Mouse (Mus musculus): ENCODE measurements around the gene Ncbp2.

Ncbp2 gene

DNA sequence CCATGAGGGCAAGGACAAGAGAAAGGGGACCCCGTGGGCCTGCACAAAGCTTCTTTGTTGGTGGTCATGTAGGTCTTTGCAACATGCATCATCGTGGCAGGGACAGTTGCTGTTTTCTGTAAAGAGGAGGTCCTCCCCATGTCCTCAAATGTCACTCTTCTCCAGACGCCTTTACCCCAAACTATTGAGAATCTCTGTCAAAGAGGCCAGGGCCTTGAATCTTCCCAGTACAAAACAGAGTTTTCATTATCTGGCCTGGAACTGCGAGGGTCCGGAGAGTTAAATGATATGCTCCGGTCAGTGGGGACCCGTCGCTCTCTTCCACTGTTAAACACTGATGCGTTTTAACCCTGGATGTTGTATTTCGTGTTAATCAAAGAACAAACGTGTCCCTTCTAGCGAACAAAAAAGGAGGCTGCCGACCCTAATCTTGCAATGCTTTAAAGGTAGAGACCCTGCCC, 13.7 kb upstream of the Ncbp2 start:
- DNase-seq (ENCODE audit: low read depth, low spot score): no peak

DNA sequence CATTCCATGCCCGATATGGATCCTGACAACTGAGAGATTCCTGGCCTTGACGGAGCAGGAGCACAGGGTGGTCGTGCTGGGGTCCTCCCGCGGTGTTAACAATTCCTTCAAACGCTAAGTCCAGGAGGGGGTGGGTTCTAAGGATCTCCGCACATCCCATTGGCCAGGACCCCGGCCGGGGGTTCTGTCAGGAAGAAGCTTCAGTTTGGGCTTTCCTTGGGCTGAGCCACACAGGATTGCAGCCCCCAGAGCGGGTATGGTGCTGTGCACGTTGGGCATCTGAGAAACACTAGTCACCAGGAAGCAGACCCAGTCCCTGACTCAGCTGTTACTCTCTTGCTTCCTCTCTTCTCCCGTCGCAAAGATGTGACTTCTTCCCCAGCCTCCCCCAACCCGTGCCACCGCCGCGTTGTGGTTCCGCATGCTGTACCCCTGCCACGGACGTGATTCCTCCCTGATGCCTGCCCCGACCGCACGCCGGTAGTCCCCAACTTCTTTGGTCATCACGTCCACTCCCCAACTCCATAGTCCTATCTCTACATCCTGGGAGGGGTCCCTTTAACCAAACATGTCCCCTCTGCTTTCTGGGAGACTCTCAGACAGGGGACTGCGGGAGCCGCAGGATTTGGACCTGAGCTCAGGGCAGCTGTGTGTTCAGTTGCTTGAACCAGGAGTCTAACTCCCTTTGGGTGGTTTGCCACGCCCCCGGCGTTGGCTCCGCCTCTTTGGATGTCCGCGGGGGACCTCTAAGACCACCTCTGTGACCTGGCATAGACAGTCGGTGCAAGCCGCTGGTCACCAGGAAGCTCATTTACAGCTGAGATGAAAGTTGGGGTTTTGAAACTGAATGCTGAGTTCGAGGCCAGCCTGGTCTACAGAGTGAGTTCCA, 13.0 kb upstream of the Ncbp2 start:
- DNase-seq (ENCODE audit: low read depth, low spot score): no peak

DNA sequence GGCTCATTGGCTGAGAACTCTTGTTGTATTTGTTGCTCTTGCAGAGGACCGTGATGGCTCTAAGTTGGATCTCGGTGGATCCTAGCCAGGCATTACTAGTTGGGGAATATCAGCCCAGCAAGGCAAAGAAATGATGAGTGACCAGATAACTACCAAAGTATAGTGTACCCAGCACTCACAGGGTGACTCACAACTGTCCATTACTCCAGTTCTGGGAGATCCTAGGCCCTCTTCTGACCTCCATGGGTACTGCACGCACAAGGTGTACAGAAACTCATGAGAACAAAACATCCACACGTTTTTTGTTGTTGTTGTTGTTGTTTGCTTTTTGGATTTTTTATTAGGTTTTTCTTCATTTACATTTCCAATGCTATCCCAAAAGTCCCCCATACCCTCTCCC, 11.7 kb upstream of the Ncbp2 start:
- DNase-seq (ENCODE audit: low read depth, low spot score): peak; percentile 54

DNA sequence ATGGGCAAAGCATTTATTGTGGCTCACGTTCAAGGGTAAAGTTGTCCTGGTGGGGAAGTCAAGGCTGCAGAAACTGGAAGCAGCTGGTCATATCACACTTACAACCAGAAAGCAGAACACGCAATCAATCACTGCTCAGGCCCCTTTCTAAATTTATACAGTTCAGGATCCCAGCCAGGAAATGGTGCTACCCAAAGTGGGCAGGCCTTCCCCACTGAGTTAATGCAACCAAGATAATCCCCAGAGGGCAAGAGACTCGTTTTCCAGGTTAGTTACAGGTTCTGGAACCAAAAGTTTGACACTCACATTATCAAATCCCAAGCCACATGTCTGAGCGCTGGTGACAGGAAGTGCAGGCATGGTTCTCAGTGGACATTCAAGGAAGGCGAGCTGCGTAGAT, 9.5 kb upstream of the Ncbp2 start:
- DNase-seq (ENCODE audit: low read depth, low spot score): no peak

DNA sequence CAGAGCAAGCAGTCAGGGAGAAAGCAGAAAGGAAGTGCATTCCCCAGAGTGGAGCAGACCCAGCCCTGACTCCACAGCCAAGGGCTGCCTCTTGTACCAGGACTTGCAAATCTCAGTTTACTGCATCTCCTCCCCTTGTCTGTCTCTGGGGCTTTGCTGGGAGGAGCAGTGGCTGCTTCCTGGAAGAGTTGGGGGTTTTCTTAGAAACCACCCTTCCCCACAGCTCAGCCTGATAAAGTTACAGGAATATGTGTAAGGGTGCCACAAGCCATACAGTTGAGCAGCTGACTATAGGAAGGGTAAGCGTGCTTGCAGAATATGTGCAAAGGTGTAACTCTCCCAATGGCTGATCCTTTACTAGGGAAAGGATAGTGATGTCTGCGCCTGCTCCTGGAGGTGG, 7.7 kb upstream of the Ncbp2 start:
- DNase-seq (ENCODE audit: low read depth, low spot score): no peak

DNA sequence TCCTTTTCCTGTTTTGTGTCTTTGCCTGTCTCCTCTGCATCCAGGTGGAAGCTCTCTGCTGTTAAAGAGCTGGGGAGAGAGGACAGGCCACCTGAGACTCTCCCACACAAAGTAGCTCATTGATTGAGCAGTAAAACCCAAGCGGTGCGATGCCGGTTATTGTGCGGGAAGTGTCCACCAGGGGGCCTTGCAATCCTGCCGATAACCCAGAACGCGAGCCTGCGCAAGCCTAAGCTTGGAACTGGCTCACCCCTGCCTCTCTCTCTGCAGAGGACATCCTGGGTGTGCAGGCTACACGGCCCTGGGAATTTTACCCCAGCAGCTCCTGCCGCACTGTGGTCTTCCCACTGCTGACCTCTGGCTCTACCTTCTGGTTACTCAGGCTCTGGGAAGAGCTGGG, 4.3 kb upstream of the Ncbp2 start:
- DNase-seq (ENCODE audit: low read depth, low spot score): peak; percentile 90

DNA sequence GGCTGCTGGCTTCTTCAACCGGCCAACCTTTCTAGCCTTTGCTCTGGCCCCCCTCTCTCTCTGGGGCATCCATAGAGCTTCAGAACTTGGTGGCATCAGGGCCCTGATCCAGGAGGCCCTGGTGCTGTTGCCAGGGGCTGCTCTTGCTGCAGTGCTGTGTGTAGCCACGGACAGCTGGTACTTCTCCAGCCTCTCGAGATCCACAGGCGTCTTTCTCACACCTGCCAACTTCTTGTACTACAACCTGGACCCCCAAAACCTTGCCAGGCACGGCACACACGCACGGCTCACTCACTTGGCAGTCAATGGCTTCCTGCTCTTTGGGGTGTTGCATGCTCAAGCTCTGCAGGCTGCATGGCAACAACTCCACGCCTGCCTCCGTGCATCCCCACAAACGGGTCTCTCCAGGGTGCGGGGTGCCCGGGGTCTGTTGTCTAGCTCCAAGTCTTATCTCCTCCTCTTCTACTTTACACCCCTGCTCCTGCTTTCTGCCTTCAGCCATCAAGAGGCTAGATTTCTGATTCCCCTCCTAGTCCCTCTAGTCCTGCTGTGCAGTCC, 3.5 kb upstream of the Ncbp2 start:
- no peak for DNase-seq (ENCODE audit: low read depth, low spot score)

DNA sequence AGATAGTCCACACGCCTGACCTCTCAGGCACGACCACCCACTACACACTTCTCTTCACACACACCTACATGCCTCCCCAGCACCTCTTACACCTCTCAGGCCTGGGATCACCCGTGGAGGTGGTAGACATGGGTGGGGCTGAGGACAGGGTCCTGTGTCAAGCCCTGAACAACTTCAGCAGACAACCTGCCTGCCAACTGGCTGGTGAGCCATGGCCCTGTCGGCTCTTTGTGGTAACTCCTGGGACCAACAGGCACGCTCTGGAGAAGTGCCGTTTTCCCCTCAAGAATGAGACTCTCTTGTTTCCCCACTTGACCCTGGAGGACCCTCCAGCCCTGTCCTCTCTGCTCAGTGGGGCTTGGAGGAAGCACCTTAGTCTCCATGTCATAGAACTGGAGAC, 2.9 kb upstream of the Ncbp2 start:
- DNase-seq (ENCODE audit: low read depth, low spot score): no peak

DNA sequence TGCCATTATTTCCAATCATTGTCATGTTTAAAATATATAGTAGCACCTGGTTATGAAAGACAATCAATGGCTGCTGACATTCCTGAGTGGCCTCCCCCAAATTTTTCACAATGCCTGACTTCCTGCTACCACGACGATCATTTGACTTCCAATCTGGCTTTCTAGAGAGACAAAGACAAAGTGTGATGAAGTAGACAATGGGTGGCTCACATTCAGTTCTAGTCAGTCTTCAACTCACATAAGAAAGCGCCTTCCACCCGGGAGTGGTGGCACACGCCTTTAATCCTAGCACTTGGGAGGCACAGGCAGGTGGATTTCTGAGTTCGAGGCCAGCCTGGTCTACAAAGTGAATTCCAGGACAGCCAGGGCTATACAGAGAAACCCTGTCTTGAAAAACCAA, 2.3 kb upstream of the Ncbp2 start:
- peak; percentile 56 for DNase-seq (ENCODE audit: low read depth, low spot score)

DNA sequence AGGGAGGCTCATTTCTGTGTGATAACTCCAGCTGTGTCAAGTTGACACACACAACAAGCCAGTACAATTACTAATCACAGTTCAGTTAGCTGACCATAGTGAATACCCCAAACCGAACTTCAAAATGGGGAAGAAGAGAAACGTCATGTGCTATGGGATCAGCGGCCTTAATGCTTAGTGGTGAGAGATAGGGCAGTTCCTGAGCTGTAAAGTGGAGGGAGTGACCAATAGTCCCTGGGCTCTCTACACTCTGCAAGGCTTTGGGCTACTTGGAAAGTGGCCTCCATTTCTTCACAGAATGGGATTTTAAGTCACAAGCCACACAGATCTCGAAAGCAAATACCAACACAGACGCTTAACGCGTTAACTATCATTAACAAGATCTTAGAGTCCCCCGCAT, 980 bp upstream of the Ncbp2 start:
- DNase-seq (ENCODE audit: low read depth, low spot score): no peak

DNA sequence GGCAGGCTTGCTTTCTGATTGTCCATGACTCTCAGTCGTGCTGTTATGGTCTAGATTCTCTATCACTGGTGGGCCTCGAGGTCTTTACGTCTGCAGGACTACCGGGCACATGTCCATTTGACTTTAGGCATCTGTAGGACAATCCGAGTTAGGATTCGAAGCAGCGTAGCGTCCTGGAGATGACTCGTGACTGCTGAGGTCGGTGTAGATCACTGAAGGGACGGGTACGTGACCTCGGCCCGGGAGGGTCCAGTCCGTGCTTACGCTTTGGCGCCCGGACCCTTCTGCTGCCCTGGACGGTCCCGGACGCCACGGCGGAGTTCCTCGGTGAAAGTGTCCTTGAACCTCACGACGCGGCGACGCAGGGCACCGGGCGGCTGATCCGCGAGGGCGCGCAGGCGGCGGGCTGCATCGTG, 404 bp upstream of the Ncbp2 start:
- no peak for DNase-seq (ENCODE audit: low read depth, low spot score)

DNA sequence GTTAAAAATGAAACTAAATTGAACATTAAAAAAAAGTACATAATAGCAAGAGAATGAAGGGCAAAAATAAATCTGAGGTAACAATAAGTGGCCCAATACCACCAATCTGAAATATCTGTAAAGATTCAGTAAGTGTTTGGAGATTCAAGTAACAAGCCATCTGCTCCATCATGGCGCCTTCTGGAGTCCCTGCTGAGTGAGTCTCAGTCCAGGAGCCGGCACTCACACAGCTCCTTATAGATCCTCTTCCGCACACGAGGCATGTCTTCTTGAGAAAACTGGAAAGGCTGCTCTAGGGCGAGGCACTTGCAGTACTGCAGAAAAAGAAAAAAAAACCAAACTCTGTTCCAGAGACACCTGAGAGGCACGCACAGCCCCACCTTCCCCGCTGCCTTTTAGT, 14.9 kb downstream of the Ncbp2 start:
- DNase-seq (ENCODE audit: low read depth, low spot score): no peak

DNA sequence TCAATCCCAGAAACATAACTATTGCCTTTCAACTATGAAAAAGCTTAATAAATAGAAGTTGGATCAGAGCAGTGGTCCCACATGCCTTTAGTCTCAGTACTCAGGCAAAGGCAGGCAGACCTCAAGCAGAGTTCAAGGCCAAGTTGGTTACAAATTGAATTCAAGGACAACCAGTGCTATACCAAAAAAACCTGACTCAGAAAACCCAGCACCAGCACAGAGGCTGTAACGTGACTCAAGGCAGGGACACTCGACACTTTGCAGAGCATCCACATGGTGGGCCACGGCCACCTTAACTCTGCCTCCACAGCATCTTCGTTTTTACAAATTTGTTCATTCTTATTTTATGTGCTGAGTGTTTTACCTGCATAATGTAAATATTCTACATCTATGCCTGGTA, 26.9 kb downstream of the Ncbp2 start:
- no peak for DNase-seq (ENCODE audit: low read depth, low spot score)

DNA sequence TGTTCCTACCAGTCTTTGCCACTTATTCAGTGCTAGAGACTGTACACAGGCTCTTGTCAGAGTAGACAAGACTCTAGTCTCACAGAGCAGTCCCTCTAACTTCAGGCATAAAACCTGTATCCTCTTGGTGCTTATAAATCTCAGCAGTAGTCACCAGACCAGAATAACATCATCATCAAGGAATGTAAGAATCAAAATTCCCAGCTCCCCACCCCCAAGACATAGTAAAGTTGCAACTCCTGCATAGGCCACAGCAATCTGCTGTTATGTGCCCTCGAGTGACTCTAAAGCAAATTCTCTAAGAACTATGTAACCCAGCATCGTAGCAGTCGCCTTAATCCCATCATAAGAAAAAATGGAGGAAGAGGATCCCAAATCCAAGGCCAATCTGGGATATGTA, 31.2 kb downstream of the Ncbp2 start:
- no peak for DNase-seq (ENCODE audit: low read depth, low spot score)

DNA sequence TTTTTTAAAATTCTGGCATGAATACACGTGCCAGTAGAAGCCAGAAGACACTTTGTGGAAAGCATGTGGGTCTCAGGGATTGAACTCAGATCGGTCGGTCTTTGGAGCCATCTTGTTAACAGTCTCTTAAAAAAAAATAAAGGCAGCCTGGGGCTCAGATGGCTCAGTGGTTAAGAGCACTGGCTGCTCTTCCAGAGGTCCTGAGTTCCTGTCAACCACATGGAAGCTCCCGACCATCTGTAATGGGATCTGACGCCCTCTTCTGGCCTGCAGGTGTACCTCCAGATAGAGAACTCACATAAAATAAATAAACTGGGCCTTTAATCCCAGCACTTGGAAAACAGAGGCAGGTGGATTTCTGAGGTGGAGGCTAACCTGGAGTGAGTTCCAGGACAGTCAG, 32.6 kb downstream of the Ncbp2 start:
- DNase-seq (ENCODE audit: low read depth, low spot score): peak; percentile 88

DNA sequence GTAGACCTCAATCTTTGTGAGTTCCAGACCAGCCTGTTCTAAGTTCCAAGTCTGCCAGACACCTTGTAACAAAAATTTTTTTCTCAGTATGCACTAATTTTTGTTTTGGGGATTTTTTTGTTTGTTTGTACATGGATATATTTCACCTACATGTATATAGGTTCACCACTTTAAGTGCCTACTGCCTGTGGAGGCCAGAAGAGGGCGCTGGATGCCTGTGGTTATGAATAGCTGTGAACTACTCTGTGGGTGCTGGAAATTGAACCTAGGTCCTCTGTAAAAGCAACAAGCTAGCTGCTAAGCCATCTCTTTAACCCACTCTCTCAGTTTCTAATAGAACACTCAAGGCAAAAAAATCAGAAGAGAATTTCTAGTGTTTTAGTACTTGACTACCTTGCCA, 43.7 kb downstream of the Ncbp2 start:
- peak; percentile 70 for DNase-seq (ENCODE audit: low read depth, low spot score)

DNA sequence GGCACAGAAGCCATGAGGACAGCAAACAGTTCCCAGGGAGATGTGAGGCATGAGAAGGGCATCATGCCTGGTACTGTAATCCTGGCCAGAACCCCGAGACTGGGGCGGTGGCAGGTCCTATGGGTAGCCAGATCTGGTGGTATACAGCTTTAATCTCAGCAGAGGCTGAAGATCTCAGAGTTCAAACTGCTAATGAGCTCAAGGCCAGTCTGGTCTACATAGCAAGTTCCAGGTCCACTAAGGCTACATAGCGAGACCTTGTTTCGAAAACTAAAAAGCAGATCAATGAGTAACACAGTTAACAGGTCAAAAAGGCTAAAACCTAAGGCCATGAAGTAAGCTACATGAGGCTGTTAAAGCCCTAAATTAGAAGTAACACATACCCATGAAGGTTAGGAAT, 44.9 kb downstream of the Ncbp2 start:
- no peak for DNase-seq (ENCODE audit: low read depth, low spot score)

DNA sequence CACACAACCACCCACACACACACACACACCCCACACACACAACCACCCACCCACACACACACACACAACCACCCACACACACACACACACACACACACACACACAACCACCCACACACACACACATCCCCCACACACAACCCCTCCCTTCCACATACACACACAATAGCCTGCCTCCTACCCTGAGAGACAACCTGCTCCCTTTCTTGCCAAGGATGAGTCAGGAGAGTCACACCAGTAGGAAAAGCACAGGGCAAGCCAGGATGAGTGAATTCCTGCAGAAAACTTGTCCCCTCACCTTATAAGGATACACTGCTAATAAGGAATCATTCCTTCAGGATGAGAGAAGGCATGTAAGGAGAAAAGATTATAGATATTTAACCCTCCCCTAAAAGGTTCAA, 45.6 kb downstream of the Ncbp2 start:
- DNase-seq (ENCODE audit: low read depth, low spot score): no peak

DNA sequence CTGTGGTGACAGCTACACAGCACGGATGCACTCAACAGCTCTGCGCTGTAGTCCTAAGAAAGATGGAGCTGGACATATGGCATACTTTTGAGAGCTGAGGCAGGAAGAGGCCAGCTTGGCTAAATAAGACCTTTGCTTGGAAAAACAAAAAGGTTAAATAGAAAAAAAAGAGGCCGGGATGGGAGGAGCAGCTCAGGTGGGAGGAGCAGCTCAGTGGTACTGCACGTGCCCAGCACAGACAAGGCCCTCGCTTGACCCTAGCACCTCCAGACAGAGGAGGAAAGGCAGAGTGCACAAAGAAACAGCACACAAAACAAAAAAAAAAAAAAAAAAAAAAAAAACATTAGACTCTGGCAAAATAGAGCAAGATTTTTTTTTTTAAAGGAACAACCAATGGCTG, 48.1 kb downstream of the Ncbp2 start:
- DNase-seq (ENCODE audit: low read depth, low spot score): no peak

DNA sequence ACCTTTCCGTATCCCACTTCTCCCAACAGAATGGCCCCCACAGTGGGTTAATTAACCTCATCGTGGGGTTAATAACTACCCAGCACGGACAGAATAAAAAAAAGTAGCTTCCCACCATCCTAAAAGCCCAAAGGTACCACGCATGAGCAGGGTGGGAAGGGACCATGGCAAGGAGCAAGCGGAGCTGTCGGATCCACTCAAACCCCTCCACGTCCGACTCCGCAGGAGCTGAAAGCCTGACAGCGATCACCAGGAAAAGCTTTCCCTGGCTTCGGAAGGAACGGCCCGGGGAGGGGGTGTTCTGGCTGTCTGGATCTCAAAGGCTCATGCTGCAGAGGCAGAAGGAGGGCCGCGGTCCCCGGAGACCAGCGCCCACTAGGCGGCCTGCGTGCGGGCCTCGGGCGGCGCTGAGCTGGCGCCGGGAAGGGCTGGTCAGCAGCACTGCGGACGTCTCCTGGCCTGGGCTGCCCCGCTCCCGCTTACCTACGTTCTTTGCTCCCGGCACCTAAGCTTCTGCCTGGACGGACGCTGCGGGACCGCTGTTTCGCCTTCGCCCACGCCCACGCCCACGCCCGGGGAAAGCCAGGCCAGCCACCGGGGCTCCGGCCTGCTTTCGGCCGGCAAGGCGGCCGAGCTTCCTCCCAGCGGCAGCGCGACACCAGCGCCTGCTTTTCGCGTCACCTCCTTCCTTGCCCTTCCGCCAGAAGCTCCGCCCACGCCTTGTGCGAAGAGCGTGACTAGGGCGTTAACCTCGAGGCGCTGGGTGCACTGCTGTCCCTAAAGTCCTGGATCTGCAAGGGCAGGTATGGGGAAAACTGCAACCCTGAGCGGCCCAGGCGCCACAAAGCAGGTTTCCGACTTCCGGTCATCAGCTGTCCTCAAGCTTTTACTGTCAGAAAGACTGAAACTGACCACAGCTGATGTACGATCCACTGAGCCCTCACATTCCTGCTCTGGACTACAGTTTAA, 54.5 kb downstream of the Ncbp2 start, which contains the start of gene Senp5:
Senp5 (minus strand) TSS at position 779 of the 969 bp plus-strand sequence.
- DNase-seq (ENCODE audit: low read depth, low spot score): peak; percentile 96

DNA sequence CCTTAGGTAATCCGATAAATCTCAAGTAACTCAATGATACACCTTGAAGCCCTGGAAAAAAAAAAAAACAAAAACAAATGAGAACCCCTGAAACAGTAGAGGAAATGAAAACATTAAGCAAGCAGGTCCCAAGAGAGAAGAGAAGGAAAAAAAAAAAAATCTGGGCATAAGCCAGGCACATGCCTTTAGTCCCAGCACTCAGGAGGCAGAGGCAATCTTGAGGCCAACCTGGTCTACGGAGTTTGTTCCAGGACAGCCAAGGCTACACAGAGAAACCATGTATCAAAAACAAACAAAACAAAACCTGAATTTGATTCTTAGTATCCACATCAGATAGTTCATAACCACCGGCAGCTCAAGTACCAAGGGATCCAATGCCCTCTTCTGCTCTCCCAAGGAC, 56.4 kb downstream of the Ncbp2 start:
- no peak for DNase-seq (ENCODE audit: low read depth, low spot score)

Data from R1 (cell line).